Mouse (Mus musculus): ENCODE results near the gene Denr.

Denr gene

GRCm38 (mm10) chr5:123973299-123974178, 66.6 kb downstream of the Denr start, which contains the start of gene Hip1r:
Gene Hip1r (plus strand): TSS chr5:123973628.
- peak; percentile 83 for DNase-seq

DNA sequence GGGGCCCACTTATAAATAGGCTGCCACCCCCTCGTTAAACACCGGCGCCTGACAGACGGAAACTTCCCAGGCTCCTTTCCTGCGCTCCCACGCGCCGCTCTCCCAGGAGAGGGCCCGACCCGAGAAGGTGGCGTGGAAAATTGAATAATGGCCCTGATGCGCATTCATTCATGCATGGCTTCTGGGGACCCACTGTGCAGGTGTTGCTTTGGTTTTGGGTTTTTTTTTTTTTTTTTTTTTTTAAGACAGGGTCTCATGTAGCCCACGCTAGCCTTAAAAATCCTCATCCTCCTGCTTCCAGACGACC, 67.2 kb downstream of the Denr start:
- peak; percentile 27 for DNase-seq

- DNase-seq = no peak
Measured at GRCm38 (mm10) chr5:123974616-123975111, 67.7 kb downstream of the Denr start.

- no peak for DNase-seq
Measured at GRCm38 (mm10) chr5:123975668-123976180, 68.7 kb downstream of the Denr start.

- no peak for DNase-seq
Measured at GRCm38 (mm10) chr5:123977231-123977630, 70.3 kb downstream of the Denr start.

DNA sequence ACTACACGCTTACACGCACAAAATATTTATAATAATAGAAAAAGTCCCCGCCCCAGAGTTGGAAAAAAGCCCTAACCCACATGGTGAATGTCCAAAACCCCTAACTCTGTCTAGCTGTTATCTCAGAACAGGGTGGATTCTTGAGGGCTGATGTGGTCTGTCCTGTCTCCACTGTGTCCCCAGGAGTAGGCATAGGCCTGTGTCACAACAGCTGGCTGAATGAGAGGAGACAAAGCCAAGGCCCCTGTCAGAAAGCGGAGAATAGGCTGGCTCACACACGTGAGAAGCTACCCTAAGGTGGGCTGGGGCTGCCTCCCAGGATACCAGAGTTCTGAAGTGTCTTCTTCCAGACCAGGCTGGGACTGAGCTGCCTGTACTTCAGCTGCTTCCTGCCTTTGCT, 71.2 kb downstream of the Denr start:
- no peak for DNase-seq

All from thymus, postnatal 14 days (tissue).